Mouse (Mus musculus) MEL (cell line): ENCODE measurements at regions not wholly inside any gene's neighbourhood (a gene's known extent, or its start where the extent isn't known, plus 50 kb on each side); places are given as distances from the start of the nearest gene placed in this dataset.

Experiments
- DNase-seq: peaks from one replicate; pipeline ENCODE4 v3.0.0; 2011; ENCODE audit warnings: low read depth, low spot score
- H3K27ac ChIP-seq: 2 replicates; pipeline ENCODE4 v1.5.1; 2012; ENCODE audit warnings: low read depth, mild to moderate bottlenecking, control low read depth, low read length, moderate library complexity; ENCODE audit not compliant: control insufficient read depth
- H3K27me3 ChIP-seq, 2 experiments: fragments of 150-350 bp in 1 of 2; sonication (generic) in 1 of 2; 2 replicates each; pipeline ENCODE4 v1.6.1; 2012; ENCODE audit warnings: low read length in 2 of 2, mild to moderate bottlenecking in 2 of 2, improper control_type of control experiment in 1 of 2, moderate library complexity in 1 of 2; ENCODE audit not compliant: insufficient read depth in 2 of 2, control insufficient read depth in 1 of 2
- H3K36me3 ChIP-seq, 2 experiments: 2 replicates each; pipeline ENCODE4 v1.6.1; 2012 to 2014; ENCODE audit warnings: low read length in 2 of 2, improper control_type of control experiment in 1 of 2, inconsistent platforms in 1 of 2, mild to moderate bottlenecking in 1 of 2; ENCODE audit not compliant: insufficient read depth in 2 of 2, control insufficient read depth in 1 of 2
- H3K4me1 ChIP-seq, 2 experiments: fragments of 150-350 bp in 1 of 2; sonication (generic) in 1 of 2; 2 replicates each; pipeline ENCODE4 v1.6.1; 2012; ENCODE audit warnings: low read length in 2 of 2, improper control_type of control experiment in 1 of 2, mild to moderate bottlenecking in 1 of 2; ENCODE audit not compliant: insufficient read depth in 2 of 2, control insufficient read depth in 1 of 2
- H3K4me3 ChIP-seq, 2 experiments: fragments of 150-350 bp in 1 of 2; sonication (generic) in 1 of 2; 2 replicates each; pipeline ENCODE4 v1.5.1; 2012; ENCODE audit warnings: low read depth in 2 of 2, low read length in 2 of 2, mild to moderate bottlenecking in 2 of 2, moderate library complexity in 2 of 2, control low read depth in 1 of 2, improper control_type of control experiment in 1 of 2; ENCODE audit not compliant: control insufficient read depth in 1 of 2, insufficient read depth in 1 of 2
- H3K79me2 ChIP-seq: 2 replicates; pipeline ENCODE4 v1.6.1; 2012; ENCODE audit warnings: mild to moderate bottlenecking, low read length, moderate library complexity; ENCODE audit not compliant: control insufficient read depth, poor library complexity, insufficient read depth
- H3K9ac ChIP-seq: 2 replicates; pipeline ENCODE4 v1.6.1; 2012; ENCODE audit warnings: low read depth, mild to moderate bottlenecking, control low read depth, low read length, moderate library complexity; ENCODE audit not compliant: control insufficient read depth, poor library complexity, severe bottlenecking
- H3K9me3 ChIP-seq: fragments of 150-350 bp; sonication (generic); replicated peaks from 2 replicates; pipeline ENCODE4 v1.6.1; 2012; ENCODE audit warnings: mild to moderate bottlenecking, low read length, improper control_type of control experiment, moderate library complexity; ENCODE audit not compliant: insufficient read depth
- BHLHE40 ChIP-seq: IDR thresholded peaks from 2 replicates; pipeline ENCODE4 v1.6.1; 2012; ENCODE audit warnings: low read depth, mild to moderate bottlenecking, inconsistent platforms, low read length, improper control_type of control experiment, borderline replicate concordance
- CHD2 ChIP-seq: IDR thresholded peaks from 2 replicates; pipeline ENCODE4 v1.6.1; 2011; ENCODE audit warnings: low read length, improper control_type of control experiment
- CTCF ChIP-seq, 3 experiments: IDR thresholded peaks in 2 of 3; conservative IDR thresholded peaks in 1 of 3; 2 replicates each; pipeline ENCODE4 v1.5.1; 2011 to 2012; ENCODE audit warnings: low read length in 3 of 3, low read depth in 2 of 3, mild to moderate bottlenecking in 2 of 3, improper control_type of control experiment in 1 of 3, inconsistent platforms in 1 of 3, mixed read lengths in 1 of 3, moderate library complexity in 1 of 3; ENCODE audit not compliant: control insufficient read depth in 1 of 3, insufficient read depth in 1 of 3, poor library complexity in 1 of 3, severe bottlenecking in 1 of 3
- ELF1 ChIP-seq: IDR thresholded peaks from 2 replicates; pipeline ENCODE4 v1.6.1; 2014; ENCODE audit warnings: low read depth, mild to moderate bottlenecking, inconsistent platforms, low read length, improper control_type of control experiment, moderate library complexity
- ETS1 ChIP-seq: IDR thresholded peaks from 2 replicates; pipeline ENCODE4 v1.6.1; 2012; ENCODE audit warnings: low read depth, mild to moderate bottlenecking, inconsistent platforms, low read length, improper control_type of control experiment, moderate library complexity
- GABPA ChIP-seq: IDR thresholded peaks from 2 replicates; pipeline ENCODE4 v1.6.1; 2012; ENCODE audit warnings: low read depth, mild to moderate bottlenecking, inconsistent platforms, low read length, improper control_type of control experiment, moderate library complexity
- GATA1 ChIP-seq: IDR thresholded peaks from 2 replicates; pipeline ENCODE4 v1.6.1; 2011; ENCODE audit warnings: low read depth, low read length, improper control_type of control experiment
- HCFC1 ChIP-seq: IDR thresholded peaks from 2 replicates; pipeline ENCODE4 v1.6.1; 2012; ENCODE audit warnings: low read depth, mild to moderate bottlenecking, inconsistent platforms, low read length, improper control_type of control experiment, moderate library complexity
- KAT2A ChIP-seq: conservative IDR thresholded peaks from 2 replicates; pipeline ENCODE4 v1.6.1; 2012; ENCODE audit warnings: low read depth, low read length, improper control_type of control experiment, inconsistent platforms
- MAFK ChIP-seq: IDR thresholded peaks from 2 replicates; pipeline ENCODE4 v1.6.1; 2011; ENCODE audit warnings: low read depth, mild to moderate bottlenecking, low read length, improper control_type of control experiment, borderline replicate concordance
- MAZ ChIP-seq: IDR thresholded peaks from 2 replicates; pipeline ENCODE4 v1.6.1; 2012; ENCODE audit warnings: low read depth, mild to moderate bottlenecking, inconsistent platforms, low read length, improper control_type of control experiment
- MXI1 ChIP-seq: IDR thresholded peaks from 2 replicates; pipeline ENCODE4 v1.6.1; 2011; ENCODE audit warnings: mild to moderate bottlenecking, low read depth, low read length, improper control_type of control experiment
- MYB ChIP-seq: IDR thresholded peaks from 2 replicates; pipeline ENCODE4 v1.6.1; 2011; ENCODE audit warnings: mild to moderate bottlenecking, low read depth, low read length, improper control_type of control experiment
- MYC ChIP-seq: IDR thresholded peaks from 2 replicates; pipeline ENCODE4 v1.6.1; 2011; ENCODE audit warnings: low read depth, mild to moderate bottlenecking, low read length, improper control_type of control experiment, moderate library complexity
- NELFE ChIP-seq: IDR thresholded peaks from 2 replicates; pipeline ENCODE4 v1.6.1; 2011; ENCODE audit warnings: low read depth, low read length, improper control_type of control experiment
- NRF1 ChIP-seq: IDR thresholded peaks from 2 replicates; pipeline ENCODE4 v1.6.1; 2014; ENCODE audit warnings: low read depth, mild to moderate bottlenecking, inconsistent platforms, low read length, improper control_type of control experiment, moderate library complexity; ENCODE audit not compliant: poor library complexity, insufficient read depth, severe bottlenecking
- POLR2A ChIP-seq, 2 experiments: IDR thresholded peaks; 2 replicates each; pipeline ENCODE4 v1.6.1; 2011 to 2012; ENCODE audit warnings: low read length in 2 of 2, mild to moderate bottlenecking in 2 of 2, control low read depth in 1 of 2, improper control_type of control experiment in 1 of 2, low read depth in 1 of 2, moderate library complexity in 1 of 2; ENCODE audit not compliant: control insufficient read depth in 1 of 2, insufficient read depth in 1 of 2, poor library complexity in 1 of 2
- RAD21 ChIP-seq: IDR thresholded peaks from 2 replicates; pipeline ENCODE4 v1.6.1; 2011; ENCODE audit warnings: mild to moderate bottlenecking, low read depth, low read length, improper control_type of control experiment
- RCOR1 ChIP-seq: IDR thresholded peaks from 2 replicates; pipeline ENCODE4 v1.6.1; 2012; ENCODE audit warnings: low read depth, mild to moderate bottlenecking, inconsistent platforms, low read length, improper control_type of control experiment
- SMC3 ChIP-seq: IDR thresholded peaks from 2 replicates; pipeline ENCODE4 v1.6.1; 2011; ENCODE audit warnings: low read depth, low read length, improper control_type of control experiment
- TBP ChIP-seq: IDR thresholded peaks from 2 replicates; pipeline ENCODE4 v1.8.0; 2011; ENCODE audit warnings: low read depth, low read length, improper control_type of control experiment
- USF1 ChIP-seq: IDR thresholded peaks from 2 replicates; pipeline ENCODE4 v1.6.1; 2014; ENCODE audit warnings: low read depth, mild to moderate bottlenecking, inconsistent platforms, low read length, improper control_type of control experiment, moderate library complexity
- ZC3H11A ChIP-seq: IDR thresholded peaks from 2 replicates; pipeline ENCODE4 v1.6.1; 2012; ENCODE audit warnings: low read depth, mild to moderate bottlenecking, inconsistent platforms, low read length, improper control_type of control experiment
- ZKSCAN1 ChIP-seq: IDR thresholded peaks from 2 replicates; pipeline ENCODE4 v1.6.1; 2012; ENCODE audit warnings: low read depth, mild to moderate bottlenecking, inconsistent platforms, low read length, improper control_type of control experiment, moderate library complexity
- ZMIZ1 ChIP-seq: IDR thresholded peaks from 2 replicates; pipeline ENCODE4 v1.6.1; 2012; ENCODE audit warnings: low read depth, mild to moderate bottlenecking, inconsistent platforms, low read length, improper control_type of control experiment, moderate library complexity
- ZNF384 ChIP-seq: IDR thresholded peaks from 2 replicates; pipeline ENCODE4 v1.6.1; 2012; ENCODE audit warnings: low read depth, mild to moderate bottlenecking, inconsistent platforms, low read length, improper control_type of control experiment

GRCm38 (mm10) chr3:156028602-156029188 is 532.9 kb upstream of the Negr1 start:
- DNase-seq: no peak
- no peaks in the 10 kb centered on the region for H3K27me3 ChIP-seq
- no peaks in the 10 kb centered on the region for H3K36me3 ChIP-seq
- TF ChIP-seq NRF1 (no peak), ZNF384 (no peak), BHLHE40 (no peak), ZC3H11A (no peak)
- H3K9ac ChIP-seq: no peak overlapping the region
- H3K79me2 ChIP-seq: no peaks in the 10 kb centered on the region
- H3K27ac ChIP-seq: no peak overlapping the region
- no peaks in the 10 kb centered on the region for H3K9me3 ChIP-seq
- no peaks in the 10 kb centered on the region for H3K4me1 ChIP-seq
- no peak overlapping the region for H3K4me3 ChIP-seq

- Histone ChIP-seq H3K9ac (no peak overlapping the region), H3K4me3 (no peak overlapping the region), H3K27me3 (no peaks in the 10 kb centered on the region), H3K36me3 (no peaks in the 10 kb centered on the region), H3K27ac (no peak overlapping the region), H3K4me1 (no peaks in the 10 kb centered on the region), H3K79me2 (no peaks in the 10 kb centered on the region), H3K9me3 (no peaks in the 10 kb centered on the region)
- no peak for DNase-seq
- TF ChIP-seq CHD2: no peak
- no peak for TF ChIP-seq MYB
- TF ChIP-seq SMC3: no peak
- no peak for TF ChIP-seq MYC
- TF ChIP-seq TBP: no peak
- no peak for TF ChIP-seq ZC3H11A
- TF ChIP-seq MXI1: no peak
- TF ChIP-seq CTCF (IDR thresholded peaks at IDR 0.05 in 2 of 3, conservative IDR thresholded peaks at IDR 0.05 in 1 of 3; ENCODE audit: control insufficient read depth in 1 of 3, insufficient read depth in 1 of 3, low read depth in 2 of 3, low read length in 3 of 3, poor library complexity in 1 of 3, severe bottlenecking in 1 of 3): no peak
- no peak for TF ChIP-seq GATA1
- no peak for TF ChIP-seq GABPA
These were observed 491.3 kb upstream of the Negr1 start for GRCm38 (mm10) chr3:156070257-156070656.

GRCm38 (mm10) chr3:156082268-156082667 is 479.3 kb upstream of the Negr1 start:
- no peak overlapping the region for H3K27ac ChIP-seq
- no peak for TF ChIP-seq RCOR1
- no peak for TF ChIP-seq HCFC1
- no peak for TF ChIP-seq SMC3
- no peak for TF ChIP-seq CTCF (IDR thresholded peaks at IDR 0.05 in 2 of 3, conservative IDR thresholded peaks at IDR 0.05 in 1 of 3; ENCODE audit: control insufficient read depth in 1 of 3, insufficient read depth in 1 of 3, low read depth in 2 of 3, low read length in 3 of 3, poor library complexity in 1 of 3, severe bottlenecking in 1 of 3)
- no peak for TF ChIP-seq CHD2
- no peak for TF ChIP-seq MAZ
- TF ChIP-seq KAT2A: no peak
- no peak for TF ChIP-seq POLR2A (IDR thresholded peaks at IDR 0.05; ENCODE audit: control insufficient read depth in 1 of 2, insufficient read depth in 1 of 2, low read depth in 1 of 2, low read length in 2 of 2, poor library complexity in 1 of 2)
- TF ChIP-seq ZKSCAN1: no peak
- TF ChIP-seq ZMIZ1: no peak
- no peak for TF ChIP-seq MAFK
- no peak for TF ChIP-seq MXI1
- no peak for TF ChIP-seq USF1
- TF ChIP-seq ETS1: no peak
- no peak for TF ChIP-seq NELFE
- TF ChIP-seq RAD21: no peak
- TF ChIP-seq ELF1: no peak
- no peak for TF ChIP-seq MYC
- TF ChIP-seq, all 39 proteins: peak for 0
- H3K27me3 ChIP-seq: no peaks in the 10 kb centered on the region
- H3K4me1 ChIP-seq: no peaks in the 10 kb centered on the region
- no peaks in the 10 kb centered on the region for H3K79me2 ChIP-seq
- no peak overlapping the region for H3K9ac ChIP-seq
- H3K36me3 ChIP-seq: no peaks in the 10 kb centered on the region
- H3K4me3 ChIP-seq: no peak overlapping the region
- DNase-seq: no peak
- H3K9me3 ChIP-seq: no peaks in the 10 kb centered on the region
